Comparison of ENCODE assay signal across 12 mouse cellular contexts in genomic region chr7:44871181-44871580, GRCm38 (mm10).
"Had no signal": no experiment of that assay in that cellular context is flagged by ENCODE, and none has a peak within 500 bp of the region (broad histone marks: within the 10 kb centered on the region; RNA-seq: fewer than 3 reads in every experiment).

No protein-coding gene starts in this region.

- H3K27me3 ChIP-seq: midbrain, embryonic 12.5 days had no signal

- ATAC-seq: midbrain, embryonic 16.5 days had no signal

- DNase-seq: kidney, postnatal 14 days; lung, adult 2 months; lung, postnatal 10 days; lung, postnatal 4 days; right cerebral cortex, adult 18-20 months; right cerebral cortex, postnatal 25 days; thymus, adult 18-20 months; thymus, postnatal 14 days had no signal

- H3K36me3 ChIP-seq: liver, embryonic 15.5 days had no signal

- H3K9ac ChIP-seq: midbrain, embryonic 12.5 days had no signal

- H3K4me3 ChIP-seq: liver, embryonic 15.5 days; midbrain, embryonic 12.5 days had no signal

- H3K9me3 ChIP-seq: limb, embryonic 10.5 days; liver, embryonic 15.5 days; midbrain, embryonic 12.5 days had no signal
